Mouse (Mus musculus): ENCODE data around the gene Cfap57. TPM values are rescaled to one million over a fixed set of nuclear protein-coding genes. Genes with fewer than 3 reads are reported as not detected.

The Cfap57 gene
- not detected in 2 replicates for polyA plus RNA-seq (2012; rRNA removed)

DNA sequence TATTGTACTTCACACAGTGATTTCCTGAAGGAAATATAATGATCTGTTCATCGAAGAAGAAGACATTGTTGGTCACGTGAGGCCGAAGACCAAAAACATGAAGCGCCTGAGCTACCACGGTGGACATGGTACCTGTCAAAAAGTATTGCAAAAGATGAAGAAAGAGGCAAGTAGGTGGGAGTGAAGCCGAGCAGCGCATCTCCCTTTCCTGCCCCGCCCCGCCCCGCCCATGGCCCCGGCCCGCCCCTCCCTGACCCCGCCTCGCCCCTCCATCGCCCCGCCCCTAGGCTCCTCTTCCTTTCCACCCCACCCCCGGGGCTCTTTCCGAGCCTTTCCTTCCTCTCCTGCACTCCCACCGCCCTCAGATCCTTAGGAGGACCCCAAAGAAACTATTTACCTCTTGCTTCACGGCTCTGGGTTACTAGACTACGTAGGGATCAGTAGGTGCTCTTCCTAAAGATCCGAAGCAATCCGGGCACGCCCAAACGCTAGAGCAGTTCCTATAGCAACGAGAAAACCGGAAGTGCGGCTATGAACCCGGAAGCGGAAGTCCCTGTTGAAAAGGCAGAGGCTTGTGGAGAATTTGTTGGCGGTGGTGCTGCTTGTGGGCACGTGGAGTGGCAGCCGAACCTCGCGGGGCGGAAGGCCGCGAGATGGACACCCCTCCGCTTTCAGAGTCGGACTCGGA lies at the start of gene Cfap57, which contains the start of gene Ebna1bp2:
Gene Cfap57, minus strand, starts transcription at position 499 of the 688 bp plus-strand sequence.
Gene Ebna1bp2, plus strand, starts transcription at position 521 of the 688 bp plus-strand sequence.

DNA sequence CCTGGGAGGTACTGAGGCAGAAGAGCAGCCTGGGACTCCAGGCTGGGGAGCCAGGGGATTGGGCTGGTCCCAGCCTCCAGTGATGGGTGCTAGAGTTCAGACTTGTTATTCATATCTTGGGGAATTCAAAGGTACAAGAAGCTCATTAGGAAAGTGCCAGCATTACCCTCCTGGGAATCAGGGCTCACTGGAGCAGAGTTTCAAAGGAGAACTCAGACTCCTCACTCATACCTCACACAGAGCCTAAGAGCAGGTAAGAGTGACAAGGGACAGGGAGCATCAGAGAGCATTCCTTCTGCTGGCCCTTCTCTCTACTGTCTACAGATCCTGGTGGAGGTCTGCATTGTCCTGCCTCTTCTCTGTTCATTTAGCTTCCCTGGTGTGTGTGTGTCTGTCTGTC lies 38.1 kb upstream of the Cfap57 start, which contains the start of gene Olfr62:
Gene Olfr62, plus strand, starts transcription at position 301 of the 400 bp plus-strand sequence.

DNA sequence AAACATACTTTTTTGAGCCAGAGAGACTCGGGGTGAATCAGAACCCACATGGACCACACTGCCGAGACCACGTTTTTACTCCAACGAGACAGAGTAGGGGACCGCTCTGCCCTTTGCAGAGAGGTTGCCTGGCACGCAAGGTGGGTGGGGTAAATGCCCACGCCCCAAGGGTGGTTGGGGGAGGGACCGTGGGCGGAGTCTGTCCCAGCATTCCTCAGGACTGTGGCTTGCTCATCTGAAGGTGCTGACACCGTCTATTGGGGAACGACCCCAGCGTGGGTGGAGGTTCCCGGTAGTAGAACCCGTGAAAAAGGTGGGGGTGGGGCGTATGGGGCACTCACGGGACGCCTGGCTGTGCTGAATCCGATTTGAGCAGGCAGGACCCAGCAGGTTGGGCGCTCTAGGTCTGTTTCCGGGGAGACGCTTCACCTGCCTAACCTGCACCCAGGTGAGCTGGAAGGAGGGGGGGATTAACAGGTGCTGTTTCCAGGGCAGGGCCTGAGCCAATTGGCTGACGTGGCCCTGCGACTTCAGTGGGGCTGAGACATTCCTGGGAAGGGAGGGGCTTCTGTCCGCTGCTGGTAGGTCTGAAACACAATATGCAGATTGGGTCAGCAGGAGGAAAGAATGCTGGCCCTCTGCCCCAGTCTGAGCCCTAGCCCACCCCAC lies 76.9 kb downstream of the Cfap57 start, which contains the start of gene Tmem125:
Gene Tmem125, minus strand, starts transcription at position 453 of the 669 bp plus-strand sequence.

DNA sequence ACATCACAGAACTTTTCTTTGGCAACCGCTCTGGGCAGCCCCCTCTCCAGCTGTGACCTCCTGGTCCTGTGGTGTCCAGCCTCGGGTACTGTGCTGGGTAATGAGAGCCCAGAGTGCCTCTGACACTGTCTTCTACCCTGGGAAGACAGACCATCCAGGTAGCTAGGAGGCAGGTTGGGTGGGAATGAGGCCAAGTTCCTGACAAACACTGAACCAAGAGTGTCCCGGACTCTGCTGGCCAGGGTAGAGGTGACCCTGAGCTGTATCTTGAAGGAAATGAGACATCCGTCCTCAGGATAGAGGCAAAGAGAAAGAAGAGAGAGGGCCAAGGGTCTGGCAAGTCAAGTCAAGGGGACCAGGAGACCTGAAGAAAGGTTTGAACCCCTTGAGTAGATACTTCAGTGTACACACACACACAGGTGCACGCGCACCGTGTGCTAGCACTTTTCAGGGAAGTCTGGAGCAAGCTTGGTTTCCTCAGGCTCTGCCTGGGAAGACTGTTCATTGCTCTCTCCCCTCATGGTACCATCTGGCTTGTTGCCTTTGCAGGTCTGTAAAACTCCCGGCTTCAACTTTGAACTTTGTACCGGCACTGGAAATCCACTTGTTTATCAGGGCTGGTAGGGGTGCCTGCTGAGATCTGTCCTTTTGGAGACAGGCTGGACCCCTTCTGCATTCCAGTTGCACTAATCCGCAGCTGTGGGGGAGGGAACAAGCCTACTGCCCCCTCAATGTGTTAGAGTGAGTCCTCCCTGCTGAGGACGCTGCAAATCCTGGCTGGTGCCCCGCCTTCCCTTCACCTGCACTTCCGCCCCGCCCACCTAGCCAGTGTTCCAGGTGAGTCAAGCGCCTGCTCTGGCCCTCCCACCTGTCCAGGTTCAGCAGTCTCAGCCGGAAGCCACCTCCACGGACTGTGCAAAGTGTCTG lies 93.9 kb downstream of the Cfap57 start, which contains the start of gene 2610528J11Rik:
Gene 2610528J11Rik, plus strand, starts transcription at position 592 of the 927 bp plus-strand sequence.

Other genes with a start within 250 kb of the Cfap57 start
- 31.2 and 35.3 TPM in 2 replicates for gene Szt2, start 211.5 kb downstream of the Cfap57 start, polyA plus RNA-seq (2012; rRNA removed)
- 20.8 and 22.0 TPM in 2 replicates for gene Med8, start 211.4 kb downstream of the Cfap57 start, polyA plus RNA-seq (2012; rRNA removed)
- gene Elovl1, start 192.7 kb downstream of the Cfap57 start, polyA plus RNA-seq (2012; rRNA removed): 176 and 229 TPM in 2 replicates
- gene Cdc20, start 183.4 kb downstream of the Cfap57 start, polyA plus RNA-seq (2012; rRNA removed): 35.4 and 43.2 TPM in 2 replicates
- 0.05 and 0.08 TPM in 2 replicates for gene Mpl, start 163.3 kb downstream of the Cfap57 start, polyA plus RNA-seq (2012; rRNA removed)
- 20.3 and 24.4 TPM in 2 replicates for gene Tie1, start 130.7 kb downstream of the Cfap57 start, polyA plus RNA-seq (2012; rRNA removed)
- gene 2610528J11Rik, start 93.8 kb downstream of the Cfap57 start, polyA plus RNA-seq (2012; rRNA removed): 104 and 125 TPM in 2 replicates
- gene Tmem125, start 76.7 kb downstream of the Cfap57 start, polyA plus RNA-seq (2012; rRNA removed): 35.4 and 47.7 TPM in 2 replicates
- 22.2 and 22.7 TPM in 2 replicates for gene Ebna1bp2, start within 50 bp of the Cfap57 start, polyA plus RNA-seq (2012; rRNA removed)
- gene Olfr62, start 38.2 kb upstream of the Cfap57 start, polyA plus RNA-seq (2012; rRNA removed): not detected in 2 replicates
- not detected in 2 replicates for gene Olfr1342, start 72.0 kb upstream of the Cfap57 start, polyA plus RNA-seq (2012; rRNA removed)
- gene Olfr1341, start 82.7 kb upstream of the Cfap57 start, polyA plus RNA-seq (2012; rRNA removed): not detected in 2 replicates
- not detected in 2 replicates for gene Olfr1340, start 99.4 kb upstream of the Cfap57 start, polyA plus RNA-seq (2012; rRNA removed)
- not detected in 2 replicates for gene Olfr1339, start 111.4 kb upstream of the Cfap57 start, polyA plus RNA-seq (2012; rRNA removed)
- gene Olfr1338, start 138.0 kb upstream of the Cfap57 start, polyA plus RNA-seq (2012; rRNA removed): not detected in 2 replicates
- gene Olfr1337, start 161.8 kb upstream of the Cfap57 start, polyA plus RNA-seq (2012; rRNA removed): not detected in 2 replicates
- gene Olfr1335, start 189.2 kb upstream of the Cfap57 start, polyA plus RNA-seq (2012; rRNA removed): not detected in 2 replicates
- not detected in 2 replicates for gene Olfr1333, start 215.5 kb upstream of the Cfap57 start, polyA plus RNA-seq (2012; rRNA removed)
- not detected in 2 replicates for gene Olfr1331, start 243.9 kb upstream of the Cfap57 start, polyA plus RNA-seq (2012; rRNA removed)

Measured in colon, adult 2 months (tissue).